Mouse (Mus musculus) forebrain, embryonic 14.5 days (tissue): ENCODE measurements around the gene Nlk. TPM values are rescaled to one million over a fixed set of nuclear protein-coding genes. Genes with fewer than 3 reads are reported as not detected.

ENCODE experiments used
- ATAC-seq: fragments of 200-750 bp; cut with Nextera tagmentation; 2 replicates; pipeline ENCODE4 v1.8.0; 2017; ENCODE audit warnings: mild to moderate bottlenecking, moderate library complexity
- DNase-seq: peaks from one replicate; pipeline ENCODE4 v3.0.0-alpha.2; 2015; ENCODE audit warnings: low spot score
- H3K27ac ChIP-seq: fragments of 300-500 bp; sonication (generic); 2 replicates; pipeline ENCODE4 v1.5.1; 2014; ENCODE audit warnings: low read depth, mild to moderate bottlenecking, control low read depth, low read length, moderate library complexity
- H3K27me3 ChIP-seq: fragments of 300-500 bp; sonication (generic); replicated peaks from 2 replicates; pipeline ENCODE4 v1.6.1; 2014; ENCODE audit warnings: low read length, control low read depth, mixed read lengths; ENCODE audit not compliant: control insufficient read depth, insufficient read depth
- H3K36me3 ChIP-seq: fragments of 300-500 bp; sonication (generic); 2 replicates; pipeline ENCODE4 v1.6.1; 2014; ENCODE audit warnings: low read length, control low read depth; ENCODE audit not compliant: control insufficient read depth, insufficient read depth
- H3K4me1 ChIP-seq: fragments of 300-500 bp; sonication (generic); 2 replicates; pipeline ENCODE4 v1.6.1; 2014; ENCODE audit warnings: antibody characterized with exemption, low read length, control low read depth; ENCODE audit not compliant: control insufficient read depth, insufficient read depth
- H3K4me2 ChIP-seq: fragments of 300-500 bp; sonication (generic); 2 replicates; pipeline ENCODE4 v1.6.1; 2014; ENCODE audit warnings: mild to moderate bottlenecking, control low read depth, low read length
- H3K4me3 ChIP-seq: fragments of 300-500 bp; sonication (generic); 2 replicates; pipeline ENCODE4 v1.5.1; 2014; ENCODE audit warnings: low read depth, low read length, control low read depth
- H3K9ac ChIP-seq: fragments of 300-500 bp; sonication (generic); 2 replicates; pipeline ENCODE4 v1.6.1; 2014; ENCODE audit warnings: mild to moderate bottlenecking, low read length, control low read depth, moderate library complexity
- H3K9me3 ChIP-seq: fragments of 300-500 bp; sonication (generic); replicated peaks from 2 replicates; pipeline ENCODE4 v1.6.1; 2016; ENCODE audit warnings: low read length, control low read depth, mixed read lengths; ENCODE audit not compliant: control insufficient read depth
- WGBS: fragments of 180-500 bp; shearing (Covaris S2); extraction: QIAGEN DNeasy Blood & Tissue Kit; methylation state at CpG from one replicate; pipeline ENCODE4 v1.1.7; 2014; 5-methylcytosine and 5-hydroxymethylcytosine counted together
- polyA plus RNA-seq: library from polyadenylated mRNA; unstranded; fragments of >200 nt; fragmentation: Nextera tagmentation; extraction: Ambion mirVana; gene quantifications from 2 replicates; pipeline ENCODE4 v1.2.1, GENCODE M21; 2014

Gene Nlk
- polyA plus RNA-seq, 1 experiment from 2014 or later, result 31.6 TPM

DNA sequence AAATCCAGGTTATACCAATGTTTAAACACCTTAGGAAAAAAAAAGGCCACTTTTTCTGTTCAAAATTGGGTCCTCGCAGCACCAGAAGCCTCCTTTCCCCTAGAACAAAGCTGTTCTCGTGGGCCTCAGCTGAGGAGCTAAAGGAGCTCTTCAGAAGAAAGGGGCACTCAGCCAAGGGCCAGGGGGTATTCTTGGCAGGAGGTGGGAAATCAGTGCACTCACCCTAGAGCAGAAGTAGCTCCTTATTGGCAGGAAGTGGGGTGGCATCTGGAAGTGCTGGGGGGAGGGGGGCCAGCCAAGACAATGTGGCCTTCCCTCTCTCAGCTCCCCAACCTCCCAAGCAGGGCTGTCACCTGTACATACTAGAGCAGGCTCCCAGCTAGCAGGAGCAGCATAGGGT is 172.3 kb downstream of the Nlk start:
- H3K27me3 ChIP-seq, result no peaks in the 10 kb centered on the region
- no peak overlapping the region for H3K4me3 ChIP-seq
- H3K9ac ChIP-seq, result no peak overlapping the region
- no peaks in the 10 kb centered on the region for H3K4me1 ChIP-seq
- DNase-seq (peak; percentile 50), ATAC-seq (no peak)
- peaks cover 98% of the 10 kb centered on the region for H3K36me3 ChIP-seq
- WGBS, result 58% methylated on average over 2 of the region's 2 CpGs
- no peak overlapping the region for H3K4me2 ChIP-seq
- no peaks in the 10 kb centered on the region for H3K9me3 ChIP-seq
- H3K27ac ChIP-seq, result no peak overlapping the region

DNA sequence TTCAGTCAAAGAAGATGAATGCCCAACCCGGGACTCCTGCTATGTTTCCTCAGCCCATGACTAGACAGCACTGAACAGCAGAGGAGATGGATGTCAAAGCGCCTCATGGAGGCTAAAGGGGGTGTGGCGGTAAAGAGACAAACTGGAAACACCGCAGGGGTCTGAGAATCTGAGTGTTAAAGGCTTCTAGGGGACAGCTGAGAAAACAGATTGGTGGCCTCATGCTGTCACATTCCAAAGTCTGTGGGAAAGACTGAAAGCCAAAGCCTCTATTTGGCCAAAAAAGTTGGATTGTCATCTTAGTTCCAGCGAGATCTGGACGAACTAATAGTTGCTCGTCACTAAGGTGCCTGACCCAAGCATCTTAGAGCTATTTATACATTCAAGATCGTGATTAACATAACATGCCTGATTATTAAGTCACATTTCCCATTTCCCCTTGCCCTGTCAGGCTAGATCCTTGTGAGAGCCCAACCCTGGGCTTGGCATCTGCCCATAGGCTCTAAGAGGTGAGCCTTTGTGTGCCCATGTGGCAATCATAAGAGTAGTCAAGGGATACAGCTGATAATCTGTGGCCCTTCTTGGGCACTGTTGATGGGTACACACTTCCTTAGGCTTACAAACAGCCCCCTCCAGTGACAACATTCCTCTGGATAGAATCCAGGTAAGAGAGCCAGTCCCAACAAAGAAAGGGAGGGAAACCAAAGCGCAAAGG is 173.8 kb downstream of the Nlk start:
- Histone ChIP-seq H3K4me1 (no peaks in the 10 kb centered on the region), H3K4me3 (no peak overlapping the region), H3K36me3 (peaks cover 99% of the 10 kb centered on the region), H3K27ac (no peak overlapping the region), H3K4me2 (no peak overlapping the region), H3K9me3 (no peaks in the 10 kb centered on the region), H3K9ac (no peak overlapping the region), H3K27me3 (no peaks in the 10 kb centered on the region)
- ATAC-seq (no peak), DNase-seq (no peak)
- WGBS, result 84% methylated on average over 9 of the region's 9 CpGs

DNA sequence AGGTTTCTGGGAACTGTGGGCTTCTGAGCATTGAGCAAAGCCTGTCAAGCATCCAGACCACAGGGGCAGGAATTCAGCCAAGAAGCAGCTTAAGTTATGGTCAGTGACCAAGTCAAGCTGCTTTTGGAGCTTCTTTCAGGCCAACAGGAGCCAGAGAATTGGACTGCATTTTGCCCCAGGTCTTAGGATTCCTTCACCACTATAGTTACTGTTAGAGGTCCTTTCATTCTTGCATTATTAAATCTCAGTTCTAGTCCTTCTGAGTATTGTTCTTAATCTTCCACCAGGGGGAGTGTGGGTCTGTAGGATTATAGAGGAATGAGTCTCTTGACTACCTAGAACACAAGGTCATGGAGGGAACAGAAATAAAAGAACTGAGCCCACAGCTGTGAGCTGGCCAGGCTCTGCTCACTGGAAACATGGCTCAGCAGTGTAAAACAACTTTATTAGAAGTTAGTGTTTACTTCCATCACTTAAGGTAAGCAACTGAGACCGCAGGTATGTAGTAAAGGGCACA is 174.6 kb downstream of the Nlk start:
- DNase-seq, result peak; percentile 31
- Histone ChIP-seq H3K36me3 (peaks cover 100% of the 10 kb centered on the region), H3K9me3 (no peaks in the 10 kb centered on the region), H3K4me1 (no peaks in the 10 kb centered on the region), H3K9ac (no peak overlapping the region), H3K27me3 (no peaks in the 10 kb centered on the region), H3K27ac (no peak overlapping the region; the same call in 1 of the 2 replicates), H3K4me2 (no peak overlapping the region), H3K4me3 (no peak overlapping the region)
- no peak for ATAC-seq
- WGBS, result 97% methylated on average over 1 of the region's 1 CpGs

DNA sequence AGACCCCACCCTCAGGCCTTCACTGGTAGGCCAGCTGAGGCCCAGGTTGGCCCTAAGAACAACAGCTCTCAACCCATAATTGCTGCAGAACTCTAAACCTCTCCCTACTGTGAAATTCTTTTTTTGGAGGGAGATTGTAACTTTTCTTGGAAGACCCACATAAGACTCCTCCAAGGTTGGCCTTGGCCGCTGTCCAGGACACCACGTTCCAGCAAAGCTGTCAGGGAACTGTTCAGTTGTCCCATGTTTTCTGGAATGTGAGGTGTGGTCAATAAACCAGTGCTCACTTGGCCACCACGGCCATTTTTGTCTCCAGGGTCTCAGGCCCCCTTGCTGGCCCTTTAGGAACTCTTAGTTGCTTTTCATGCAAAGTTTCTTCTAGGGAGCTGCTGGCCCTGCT is 175.3 kb downstream of the Nlk start:
- no peak for ATAC-seq
- no peak overlapping the region for H3K9ac ChIP-seq
- 90% methylated on average over 3 of the region's 3 CpGs for WGBS

DNA sequence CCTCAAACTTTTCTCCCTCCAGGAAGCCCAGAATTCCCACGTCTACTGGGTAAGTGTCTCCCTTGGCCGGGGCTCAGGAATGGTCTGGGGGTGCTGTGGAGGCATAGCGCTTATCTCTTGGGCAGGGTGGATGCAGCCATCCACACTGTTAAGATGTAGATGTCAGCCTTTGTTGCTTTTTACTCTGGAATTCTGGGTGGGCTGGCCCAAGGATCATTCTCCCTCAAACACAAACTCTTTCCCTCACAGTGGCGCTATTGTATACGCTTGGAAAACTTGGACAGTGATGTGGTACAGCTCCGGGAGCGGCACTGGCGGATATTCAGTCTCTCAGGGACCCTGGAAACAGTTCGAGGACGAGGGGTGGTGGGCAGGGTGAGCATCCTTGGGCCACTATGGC is 178.2 kb downstream of the Nlk start:
- Histone ChIP-seq H3K4me1 (no peaks in the 10 kb centered on the region), H3K9me3 (no peaks in the 10 kb centered on the region), H3K36me3 (peaks cover 90% of the 10 kb centered on the region), H3K27ac (no peak overlapping the region), H3K4me2 (no peak overlapping the region), H3K4me3 (no peak overlapping the region), H3K27me3 (no peaks in the 10 kb centered on the region), H3K9ac (no peak overlapping the region)
- DNase-seq, result no peak
- WGBS, result 86% methylated on average over 10 of the region's 10 CpGs
- no peak for ATAC-seq

More for the DNA sequence above, 175.3 kb downstream of the Nlk start:
- no peaks in the 10 kb centered on the region for H3K27me3 ChIP-seq
- H3K9me3 ChIP-seq, result no peaks in the 10 kb centered on the region
- H3K4me3 ChIP-seq, result no peak overlapping the region
- no peak overlapping the region for H3K4me2 ChIP-seq
- no peak for DNase-seq
- H3K27ac ChIP-seq, result no peak overlapping the region
- H3K4me1 ChIP-seq, result no peaks in the 10 kb centered on the region
- peaks cover 96% of the 10 kb centered on the region for H3K36me3 ChIP-seq

Other genes starting within 250 kb of the Nlk start
- gene Slc46a1, start 231.7 kb downstream of the Nlk start, polyA plus RNA-seq, result 18.4 and 19.2 TPM in 2 replicates
- gene Sarm1, start 199.6 kb downstream of the Nlk start, polyA plus RNA-seq, result 34.9 and 45.6 TPM in 2 replicates
- 88.4 and 120 TPM in 2 replicates for gene Vtn, start 198.3 kb downstream of the Nlk start, polyA plus RNA-seq
- gene Sebox, start 193.9 kb downstream of the Nlk start, polyA plus RNA-seq, result 0.66 and 0.72 TPM in 2 replicates
- 93.1 and 93.2 TPM in 2 replicates for gene Tmem199, start 185.2 kb downstream of the Nlk start, polyA plus RNA-seq
- gene Poldip2, start 185.2 kb downstream of the Nlk start, polyA plus RNA-seq, result 185 TPM in 2 replicates
- 66.1 and 71.3 TPM in 2 replicates for gene Tnfaip1, start 161.0 kb downstream of the Nlk start, polyA plus RNA-seq
- 118 and 126 TPM in 2 replicates for gene Ift20, start 161.0 kb downstream of the Nlk start, polyA plus RNA-seq
- 40.0 and 48.5 TPM in 2 replicates for gene Tmem97, start 146.6 kb downstream of the Nlk start, polyA plus RNA-seq
- gene Ccnq, start 54.4 kb upstream of the Nlk start, polyA plus RNA-seq, result 40.7 and 48.9 TPM in 2 replicates
- gene Lyrm9, start 129.2 kb upstream of the Nlk start, polyA plus RNA-seq, result 21.8 and 22.1 TPM in 2 replicates
- gene Nos2, start 223.4 kb upstream of the Nlk start, polyA plus RNA-seq, result 0.50 and 1.2 TPM in 2 replicates